8 mouse cellular contexts compared by ENCODE assay signal in genomic region chr3:17798399-17798798, GRCm38 (mm10).
A peak's percentile ranks its signal among the peaks of the same experiment; 100 is the strongest.
DNase-seq lines count a peak whose midpoint lies in the region; ATAC-seq and TF ChIP-seq lines count a peak whose summit lies in the region.

No protein-coding gene starts in this region.

- no peak for ATAC-seq in lung, postnatal 0 days
- peak; percentile 60; the same call in 1 of the 2 replicates for ATAC-seq in megakaryocyte progenitor cell, adult 5-6 weeks (replicated peaks; ENCODE audit: poor library complexity)

- H3K27ac ChIP-seq in lung, postnatal 0 days (ENCODE audit: low read length) = no peak overlapping the region
- no peak overlapping the region for H3K27ac ChIP-seq in small intestine, adult 2 months (ENCODE audit: insufficient read depth, low read depth, low read length)

- no peak overlapping the region for H3K9ac ChIP-seq in lung, postnatal 0 days (replicated peaks; ENCODE audit: low read depth)

- H3K4me3 ChIP-seq in lung, postnatal 0 days (ENCODE audit: low read depth, low read length) = no peak overlapping the region
- no peak overlapping the region for H3K4me3 ChIP-seq in small intestine, adult 2 months (ENCODE audit: low read depth, low read length)

- no peak for TF ChIP-seq EP300 in lung, postnatal 0 days (IDR thresholded peaks at IDR 0.05)

- WGBS in lung, postnatal 0 days = 5% methylated on average over 12 of the region's 12 CpGs
- 13% methylated on average over 12 of the region's 12 CpGs for WGBS in small intestine, adult 2 months

- TF ChIP-seq POLR2A in small intestine, adult 2 months (IDR thresholded peaks at IDR 0.05; ENCODE audit: low read depth, low read length) = no peak

- H3K36me3 ChIP-seq in lung, postnatal 0 days (ENCODE audit: insufficient read depth, low read length) = no peaks in the 10 kb centered on the region
- no peaks in the 10 kb centered on the region for H3K36me3 ChIP-seq in small intestine, adult 2 months (ENCODE audit: control insufficient read depth, insufficient read depth, low read length)

- TF ChIP-seq CTCF in lung, postnatal 0 days (IDR thresholded peaks at IDR 0.05) = peak; percentile 49
- peak; percentile 32; the same call in 1 of the 2 replicates for TF ChIP-seq CTCF in small intestine, adult 2 months (IDR thresholded peaks at IDR 0.05; ENCODE audit: extremely low read depth, insufficient read length, insufficient replicate concordance, low read depth, low read length)

- H3K9me3 ChIP-seq in lung, postnatal 0 days (ENCODE audit: low read length) = no peaks in the 10 kb centered on the region

- H3K4me1 ChIP-seq in lung, postnatal 0 days (ENCODE audit: insufficient read depth, low read depth, low read length) = no peaks in the 10 kb centered on the region
- no peaks in the 10 kb centered on the region for H3K4me1 ChIP-seq in small intestine, adult 2 months (ENCODE audit: control insufficient read depth, insufficient read depth, insufficient read length, low read length)

- no peak for DNase-seq in lung, postnatal 0 days (ENCODE audit: low spot score)
- DNase-seq in lung, postnatal 14 days = no peak
- peak; percentile 89 to 91 for DNase-seq in cerebellum, postnatal 10 days
- DNase-seq in frontal cortex, postnatal 36 days (ENCODE audit: low spot score in 2 of 2) = peak; percentile 79 to 88
- no peak for DNase-seq in urinary bladder, adult 18-20 months (ENCODE audit: low spot score in 2 of 2)
- no peak for DNase-seq in thymus, adult 18-20 months

- H3K27me3 ChIP-seq in lung, postnatal 0 days (replicated peaks; ENCODE audit: insufficient read depth, low read length) = peaks cover 19% of the 10 kb centered on the region
- peaks cover 4% of the 10 kb centered on the region; the same call in 1 of the 2 replicates for H3K27me3 ChIP-seq in small intestine, adult 2 months (ENCODE audit: control insufficient read depth, insufficient read depth, low read length)

- no peak overlapping the region for H3K4me2 ChIP-seq in lung, postnatal 0 days (replicated peaks; ENCODE audit: low read depth, low read length)

Comparison
In these comparisons a context has a peak if more than half of its experiments do, and no peak if none do; other contexts are left out.
1. DNase-seq: peak in cerebellum, postnatal 10 days (2 of 2) and frontal cortex, postnatal 36 days (2 of 2); none in lung, postnatal 0 days (single experiment), lung, postnatal 14 days (single experiment), urinary bladder, adult 18-20 months (0 of 2) and thymus, adult 18-20 months (0 of 2).